Mouse (Mus musculus): ENCODE measurements at regions not wholly inside any gene's neighbourhood (a gene's known extent, or its start where the extent isn't known, plus 50 kb on each side); places are given as distances from the start of the nearest gene placed in this dataset.

- WGBS = 84% methylated on average over 6 of the region's 6 CpGs
- H3K9me3 ChIP-seq (ENCODE audit: control insufficient read depth, low read length) = no peaks in the 10 kb centered on the region
- H3K4me2 ChIP-seq (replicated peaks; ENCODE audit: low read depth, low read length, severe bottlenecking) = no peak overlapping the region
- no peaks in the 10 kb centered on the region for H3K4me1 ChIP-seq (ENCODE audit: control insufficient read depth, insufficient read depth, low read length)
- H3K27me3 ChIP-seq (ENCODE audit: control insufficient read depth, insufficient read depth, low read length) = no peaks in the 10 kb centered on the region
- H3K4me3 ChIP-seq (replicated peaks; ENCODE audit: low read length) = no peak overlapping the region
- no peak overlapping the region for H3K9ac ChIP-seq (ENCODE audit: low read depth, low read length, severe bottlenecking)
- DNase-seq (ENCODE audit: low spot score) (no peak), ATAC-seq (ENCODE audit: low FRiP score, low read depth) (no peak)
- H3K27ac ChIP-seq (replicated peaks; ENCODE audit: low read depth, low read length) = no peak overlapping the region
- no peaks in the 10 kb centered on the region for H3K36me3 ChIP-seq (ENCODE audit: control insufficient read depth, insufficient read depth, low read length)
- no peak for TF ChIP-seq POLR2A (IDR thresholded peaks at IDR 0.05; ENCODE audit: borderline replicate concordance, extremely low read depth, insufficient read depth, insufficient read length)
These were observed 106.9 kb downstream of the 1190002N15Rik start for GRCm38 (mm10) chr9:94430996-94431395.

GRCm38 (mm10) chr9:94426740-94427139 is 111.1 kb downstream of the 1190002N15Rik start:
- Histone ChIP-seq H3K9ac (ENCODE audit: low read depth, low read length, severe bottlenecking) (no peak overlapping the region), H3K4me1 (ENCODE audit: control insufficient read depth, insufficient read depth, low read length) (no peaks in the 10 kb centered on the region), H3K4me2 (replicated peaks; ENCODE audit: low read depth, low read length, severe bottlenecking) (no peak overlapping the region), H3K4me3 (replicated peaks; ENCODE audit: low read length) (no peak overlapping the region), H3K27ac (replicated peaks; ENCODE audit: low read depth, low read length) (no peak overlapping the region), H3K36me3 (ENCODE audit: control insufficient read depth, insufficient read depth, low read length) (no peaks in the 10 kb centered on the region), H3K9me3 (ENCODE audit: control insufficient read depth, low read length) (no peaks in the 10 kb centered on the region), H3K27me3 (ENCODE audit: control insufficient read depth, insufficient read depth, low read length) (no peaks in the 10 kb centered on the region)
- TF ChIP-seq POLR2A (IDR thresholded peaks at IDR 0.05; ENCODE audit: borderline replicate concordance, extremely low read depth, insufficient read depth, insufficient read length) = no peak
- ATAC-seq (ENCODE audit: low FRiP score, low read depth) (no peak), DNase-seq (ENCODE audit: low spot score) (no peak)
- 88% methylated on average over 5 of the region's 5 CpGs for WGBS

GRCm38 (mm10) chr9:94425804-94426203 is 112.1 kb downstream of the 1190002N15Rik start:
- 46% methylated on average over 6 of the region's 6 CpGs for WGBS

GRCm38 (mm10) chr9:94424438-94425135 is 113.3 kb downstream of the 1190002N15Rik start:
- H3K4me2 ChIP-seq (replicated peaks; ENCODE audit: low read depth, low read length, severe bottlenecking) = no peak overlapping the region
- H3K4me3 ChIP-seq (replicated peaks; ENCODE audit: low read length) = no peak overlapping the region
- H3K27ac ChIP-seq (replicated peaks; ENCODE audit: low read depth, low read length) = no peak overlapping the region
- no peaks in the 10 kb centered on the region for H3K4me1 ChIP-seq (ENCODE audit: control insufficient read depth, insufficient read depth, low read length)
- no peak for TF ChIP-seq POLR2A (IDR thresholded peaks at IDR 0.05; ENCODE audit: borderline replicate concordance, extremely low read depth, insufficient read depth, insufficient read length)
- H3K9ac ChIP-seq (ENCODE audit: low read depth, low read length, severe bottlenecking) = no peak overlapping the region
- 70% methylated on average over 5 of the region's 5 CpGs for WGBS
- no peaks in the 10 kb centered on the region for H3K36me3 ChIP-seq (ENCODE audit: control insufficient read depth, insufficient read depth, low read length)
- ATAC-seq (ENCODE audit: low FRiP score, low read depth) (no peak), DNase-seq (ENCODE audit: low spot score) (no peak)
- H3K27me3 ChIP-seq (ENCODE audit: control insufficient read depth, insufficient read depth, low read length) = no peaks in the 10 kb centered on the region
- H3K9me3 ChIP-seq (ENCODE audit: control insufficient read depth, low read length) = no peaks in the 10 kb centered on the region

More at GRCm38 (mm10) chr9:94425804-94426203, 112.1 kb downstream of the 1190002N15Rik start:
- no peak overlapping the region for H3K4me2 ChIP-seq (replicated peaks; ENCODE audit: low read depth, low read length, severe bottlenecking)
- H3K4me3 ChIP-seq (replicated peaks; ENCODE audit: low read length) = no peak overlapping the region
- no peak for ATAC-seq (ENCODE audit: low FRiP score, low read depth)
- no peak for TF ChIP-seq POLR2A (IDR thresholded peaks at IDR 0.05; ENCODE audit: borderline replicate concordance, extremely low read depth, insufficient read depth, insufficient read length)
- no peak overlapping the region for H3K27ac ChIP-seq (replicated peaks; ENCODE audit: low read depth, low read length)
- no peaks in the 10 kb centered on the region for H3K36me3 ChIP-seq (ENCODE audit: control insufficient read depth, insufficient read depth, low read length)
- H3K9me3 ChIP-seq (ENCODE audit: control insufficient read depth, low read length) = no peaks in the 10 kb centered on the region
- H3K27me3 ChIP-seq (ENCODE audit: control insufficient read depth, insufficient read depth, low read length) = no peaks in the 10 kb centered on the region
- no peak overlapping the region for H3K9ac ChIP-seq (ENCODE audit: low read depth, low read length, severe bottlenecking)
- DNase-seq (ENCODE audit: low spot score) = no peak
- no peaks in the 10 kb centered on the region for H3K4me1 ChIP-seq (ENCODE audit: control insufficient read depth, insufficient read depth, low read length)

GRCm38 (mm10) chr9:94410546-94410945 is 127.3 kb downstream of the 1190002N15Rik start:
- Histone ChIP-seq H3K9ac (ENCODE audit: low read depth, low read length, severe bottlenecking) (no peak overlapping the region), H3K27me3 (ENCODE audit: control insufficient read depth, insufficient read depth, low read length) (no peaks in the 10 kb centered on the region), H3K27ac (replicated peaks; ENCODE audit: low read depth, low read length) (no peak overlapping the region), H3K4me2 (replicated peaks; ENCODE audit: low read depth, low read length, severe bottlenecking) (no peak overlapping the region), H3K4me3 (replicated peaks; ENCODE audit: low read length) (no peak overlapping the region), H3K4me1 (ENCODE audit: control insufficient read depth, insufficient read depth, low read length) (no peaks in the 10 kb centered on the region), H3K9me3 (ENCODE audit: control insufficient read depth, low read length) (no peaks in the 10 kb centered on the region), H3K36me3 (ENCODE audit: control insufficient read depth, insufficient read depth, low read length) (no peaks in the 10 kb centered on the region)
- TF ChIP-seq POLR2A (IDR thresholded peaks at IDR 0.05; ENCODE audit: borderline replicate concordance, extremely low read depth, insufficient read depth, insufficient read length) = no peak
- WGBS = 58% methylated on average over 8 of the region's 8 CpGs
- no peak for DNase-seq (ENCODE audit: low spot score)
- no peak for ATAC-seq (ENCODE audit: low FRiP score, low read depth)

Data from limb, embryonic 14.5 days (tissue).